Mouse (Mus musculus): ENCODE results near the gene Cenpv.

Cenpv gene

DNA sequence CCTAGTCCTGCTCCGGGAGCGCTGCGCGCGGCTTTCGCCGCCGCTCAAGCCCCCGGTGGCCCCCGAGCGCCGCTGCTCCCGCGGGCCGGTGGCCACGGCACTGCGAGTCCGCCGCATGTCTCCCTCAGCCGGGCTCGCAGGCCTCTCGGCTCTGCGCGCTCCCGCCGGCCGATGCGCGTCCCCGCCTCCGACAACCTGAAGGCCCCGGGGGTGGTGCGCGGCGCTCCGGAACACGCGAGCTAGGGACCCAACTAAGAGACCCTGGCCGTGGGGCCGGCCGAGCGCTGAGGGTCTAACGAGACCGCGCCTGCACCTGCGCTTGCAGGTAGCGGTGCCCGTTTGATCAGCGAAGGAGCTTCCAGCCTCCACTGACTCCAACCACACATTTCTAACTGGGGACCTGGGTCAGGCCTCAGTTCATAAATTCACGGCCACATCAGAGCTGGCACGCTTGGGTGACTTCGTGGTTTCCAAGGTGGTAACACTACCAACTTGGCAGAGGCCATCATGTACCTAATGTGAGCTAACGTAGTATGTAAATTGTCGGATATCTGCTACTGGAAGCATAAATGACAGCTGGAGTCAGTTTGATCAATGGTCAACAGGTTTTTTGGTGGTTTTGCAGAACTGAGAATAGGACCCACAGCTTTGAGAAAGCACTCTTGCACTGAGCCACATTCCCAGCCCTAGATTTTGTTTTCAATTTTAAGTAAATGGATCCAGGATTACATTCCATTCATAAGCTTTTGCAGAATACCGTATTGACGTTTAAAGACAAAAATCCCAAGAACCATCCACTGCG lies at the start of gene Cenpv:
Cenpv (minus strand) TSS at position 173 of the 802 bp plus-strand sequence.
- peak; percentile 71 for DNase-seq (ENCODE audit: low spot score)

DNA sequence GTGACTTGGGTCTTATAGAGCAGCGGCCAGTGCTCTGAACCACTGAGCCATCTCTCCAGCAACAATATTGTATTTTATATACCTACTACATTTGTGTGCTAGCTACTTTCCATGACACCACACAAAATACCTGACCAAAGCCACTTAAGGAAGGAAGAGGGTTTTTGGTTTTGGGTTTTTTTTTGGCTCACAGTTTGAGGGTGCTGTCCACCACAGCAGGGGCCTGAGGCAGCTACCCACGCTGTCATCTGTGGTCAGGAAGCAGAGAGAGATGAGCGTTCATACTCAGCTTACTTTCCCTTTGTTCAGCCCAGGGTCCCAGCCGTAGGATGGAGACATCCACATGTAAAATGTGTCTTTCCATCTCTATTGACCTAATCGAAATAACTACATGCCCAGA lies 48.0 kb upstream of the Cenpv start:
- DNase-seq (ENCODE audit: low spot score): no peak

DNA sequence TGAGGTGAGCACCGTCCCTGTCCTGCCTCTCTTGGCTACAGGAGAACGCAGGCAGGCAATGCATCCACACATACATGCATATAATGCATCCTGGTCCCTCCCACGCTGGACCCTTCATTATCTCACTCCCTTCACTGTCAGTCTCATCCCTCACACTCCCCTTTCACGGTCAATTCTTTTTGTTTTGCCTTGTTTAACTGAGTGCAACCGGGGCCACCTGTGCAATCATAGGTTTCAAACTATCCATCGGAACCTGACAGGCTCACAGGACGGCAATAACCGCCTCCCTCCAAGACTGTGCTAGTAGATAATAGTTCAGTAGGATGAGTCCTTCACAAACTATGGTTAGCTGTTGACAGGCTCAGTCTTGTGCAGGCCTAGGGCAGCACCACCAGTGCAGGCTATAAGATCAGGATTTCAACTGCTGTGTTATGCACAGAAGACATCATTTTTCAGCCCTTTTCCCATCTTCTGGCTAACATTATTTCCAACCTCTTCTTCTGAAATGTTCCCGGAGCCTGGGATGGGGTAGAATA lies 45.7 kb upstream of the Cenpv start:
- no peak for DNase-seq (ENCODE audit: low spot score)

DNA sequence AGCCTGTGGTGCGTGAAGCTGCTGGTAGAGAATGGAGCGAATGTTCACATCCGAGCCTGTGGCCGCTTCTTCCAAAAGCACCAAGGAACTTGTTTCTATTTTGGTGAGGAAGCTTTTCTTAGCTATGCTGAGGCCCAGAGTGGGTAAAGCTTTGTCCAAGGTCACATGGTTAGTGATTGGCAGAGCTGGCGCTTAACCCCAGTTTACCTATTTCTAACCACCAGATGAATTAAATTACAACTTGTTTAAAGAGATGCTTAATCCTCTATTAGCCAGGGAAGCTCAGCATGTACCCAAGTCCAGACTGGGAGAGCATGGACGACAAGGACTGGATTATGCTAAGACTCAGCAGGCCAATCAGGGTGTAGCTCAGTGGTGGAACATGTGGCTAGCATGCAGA lies 44.0 kb upstream of the Cenpv start:
- no peak for DNase-seq (ENCODE audit: low spot score)

DNA sequence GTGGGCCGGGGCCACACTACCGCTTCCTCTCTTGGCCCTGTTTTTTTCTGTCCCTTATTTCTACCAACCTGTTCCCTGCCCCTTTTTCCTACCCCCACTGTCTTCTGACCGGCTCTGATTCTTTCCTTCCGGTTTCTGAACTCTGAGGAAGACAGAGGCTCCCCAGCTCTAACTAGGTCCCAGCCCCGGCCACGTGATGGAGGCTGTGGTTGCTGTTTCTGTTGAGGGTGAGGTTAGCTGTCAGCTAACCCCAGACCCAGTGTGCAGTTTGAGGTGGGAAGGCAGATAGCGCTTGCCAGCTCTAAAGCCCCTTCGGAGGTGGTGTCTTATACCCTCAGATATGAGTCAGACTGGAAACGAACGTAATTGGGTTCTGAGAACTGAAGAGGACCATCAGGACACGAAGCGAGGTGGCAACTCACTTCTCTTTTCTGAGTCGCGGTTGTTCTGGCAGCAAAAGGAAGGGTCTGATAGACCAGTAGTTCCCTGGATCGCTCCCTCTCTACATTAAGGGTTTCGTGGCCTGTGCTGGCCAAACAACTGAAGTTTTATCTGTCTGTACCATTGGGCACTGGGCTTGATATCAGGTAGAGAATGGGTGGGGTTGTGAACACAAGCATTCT lies 37.6 kb upstream of the Cenpv start:
- peak; percentile 65 for DNase-seq (ENCODE audit: low spot score)

DNA sequence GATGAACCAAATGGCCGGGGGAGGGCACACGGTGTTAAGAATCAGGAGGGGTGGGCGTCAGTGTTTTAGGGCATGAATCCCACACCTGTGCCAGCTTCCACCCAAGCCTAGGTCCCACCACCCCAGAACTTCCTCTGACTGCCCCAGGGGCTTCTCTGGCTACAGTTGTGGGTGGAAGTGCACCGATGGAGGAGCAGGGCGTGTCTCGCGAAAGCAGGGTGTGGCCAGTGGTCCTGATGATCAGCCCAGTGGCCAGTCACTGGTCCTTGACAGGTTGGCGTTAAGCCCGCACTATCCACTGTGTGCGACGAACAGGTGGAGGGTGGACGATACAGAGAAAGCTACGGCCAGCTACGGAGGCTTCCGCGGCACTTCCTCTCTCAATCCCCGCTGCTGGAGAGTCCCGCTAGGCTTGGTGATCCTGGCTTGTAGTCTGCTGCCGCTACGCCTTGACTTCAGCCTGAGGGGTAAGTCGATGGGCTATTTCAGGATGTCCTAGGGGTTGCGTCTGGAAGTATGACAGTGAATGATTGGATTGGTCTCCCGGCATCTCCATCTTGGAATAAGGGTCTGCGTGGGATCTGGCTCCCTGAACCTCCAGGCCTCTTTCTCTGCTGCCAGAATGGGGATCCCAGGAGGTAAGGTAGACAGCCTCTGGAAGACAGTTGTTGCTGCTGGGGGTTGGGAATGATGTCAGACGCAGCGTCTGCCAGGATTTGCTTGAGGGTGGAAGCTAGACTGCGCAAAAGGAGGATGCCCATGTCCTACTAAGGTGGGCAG lies 36.8 kb upstream of the Cenpv start:
- peak; percentile 26 for DNase-seq (ENCODE audit: low spot score)

DNA sequence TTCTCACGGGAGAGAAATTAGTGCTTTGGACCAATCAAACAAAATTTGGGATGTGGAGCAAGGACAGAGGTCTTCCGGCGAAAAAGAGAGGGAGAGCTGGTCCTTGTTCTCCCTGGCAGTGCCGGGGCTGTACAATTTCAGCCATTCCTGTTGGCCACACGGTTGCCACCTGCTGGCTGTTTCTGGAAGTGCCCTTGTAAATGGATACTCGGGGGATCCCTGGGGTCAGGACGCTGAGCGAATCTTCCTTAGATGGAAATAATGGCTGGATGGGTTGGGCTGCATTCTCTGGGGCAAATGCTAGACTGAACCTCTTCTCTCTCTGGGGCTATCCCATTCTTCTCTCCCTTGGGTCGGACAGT lies 36.2 kb upstream of the Cenpv start:
- peak; percentile 85 for DNase-seq (ENCODE audit: low spot score)

DNA sequence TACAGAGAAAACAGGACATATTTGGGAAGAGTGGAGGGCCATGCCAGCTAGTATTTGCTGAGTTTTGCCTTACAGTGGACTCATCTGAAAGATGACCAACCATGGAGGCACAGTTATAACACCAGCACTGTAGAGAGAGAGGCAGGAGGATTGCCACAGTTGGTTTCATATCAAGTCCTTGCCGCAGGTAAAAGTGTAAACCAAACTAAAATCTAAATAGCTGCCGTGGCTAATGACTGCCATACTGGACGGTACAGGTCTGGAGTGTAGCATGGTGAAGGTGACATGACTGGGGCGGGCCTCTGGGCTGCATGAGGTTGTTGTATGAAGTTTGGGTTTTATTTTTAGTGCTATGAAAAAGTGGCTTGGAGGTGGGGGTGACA lies 35.6 kb upstream of the Cenpv start:
- DNase-seq (ENCODE audit: low spot score): no peak

DNA sequence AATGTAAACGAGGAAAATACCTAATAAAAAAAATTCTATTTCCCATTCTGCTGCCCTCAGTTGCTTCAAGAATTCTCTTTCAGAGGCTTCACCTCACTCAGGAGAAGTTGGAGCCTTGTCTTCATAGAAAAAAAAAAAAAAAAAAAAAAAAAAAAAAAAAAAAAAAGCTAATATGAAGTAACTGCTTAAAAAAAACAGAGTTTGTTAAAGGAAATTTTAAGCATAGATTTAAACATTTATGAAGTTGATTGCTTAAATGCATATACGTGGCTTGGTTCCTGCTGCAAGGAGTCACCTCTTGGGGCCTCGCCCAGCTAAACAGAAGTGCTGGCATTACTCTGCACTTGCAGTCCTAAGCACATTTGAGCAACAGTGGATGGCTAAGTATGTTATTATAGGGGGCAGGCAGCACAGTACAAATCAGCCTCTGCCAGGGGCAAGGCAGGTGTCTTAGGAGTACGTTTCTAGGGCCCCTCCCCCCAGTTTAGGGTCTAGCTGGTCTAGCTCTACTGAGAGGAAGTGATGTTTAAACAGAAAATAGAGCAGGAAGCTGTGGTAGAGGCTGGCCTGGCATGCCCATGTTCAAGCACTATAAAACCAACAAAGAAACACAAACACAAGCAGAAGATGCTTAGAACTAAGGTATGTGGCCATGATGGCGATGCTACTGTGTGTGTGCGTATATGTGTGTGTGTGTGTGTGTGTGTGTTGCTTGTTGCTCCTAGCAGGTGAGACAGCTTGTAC lies 35.1 kb upstream of the Cenpv start, which contains the start of gene Trpv2:
Trpv2 (plus strand) TSS at position 528 of the 744 bp plus-strand sequence.
- DNase-seq (ENCODE audit: low spot score): no peak

DNA sequence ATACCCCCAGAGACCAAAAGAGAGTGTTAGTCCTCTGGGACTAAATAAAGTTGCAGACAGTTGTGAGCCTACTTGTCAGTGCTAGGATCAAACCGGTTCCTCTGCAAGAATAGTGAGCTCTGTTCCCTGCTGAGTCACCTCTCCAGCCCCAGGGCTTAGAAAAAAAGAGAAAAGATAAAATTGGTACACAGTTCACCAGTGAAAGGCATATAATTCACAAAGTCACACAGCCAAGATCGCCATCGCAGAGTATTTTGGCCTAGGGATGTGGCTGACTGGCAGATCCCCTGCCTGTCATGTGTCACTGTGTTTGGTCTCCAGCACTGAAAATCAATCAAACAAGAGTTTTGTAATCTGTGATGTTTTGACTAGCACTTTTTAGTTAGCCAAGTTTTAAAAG lies 29.2 kb upstream of the Cenpv start:
- DNase-seq (ENCODE audit: low spot score): no peak

DNA sequence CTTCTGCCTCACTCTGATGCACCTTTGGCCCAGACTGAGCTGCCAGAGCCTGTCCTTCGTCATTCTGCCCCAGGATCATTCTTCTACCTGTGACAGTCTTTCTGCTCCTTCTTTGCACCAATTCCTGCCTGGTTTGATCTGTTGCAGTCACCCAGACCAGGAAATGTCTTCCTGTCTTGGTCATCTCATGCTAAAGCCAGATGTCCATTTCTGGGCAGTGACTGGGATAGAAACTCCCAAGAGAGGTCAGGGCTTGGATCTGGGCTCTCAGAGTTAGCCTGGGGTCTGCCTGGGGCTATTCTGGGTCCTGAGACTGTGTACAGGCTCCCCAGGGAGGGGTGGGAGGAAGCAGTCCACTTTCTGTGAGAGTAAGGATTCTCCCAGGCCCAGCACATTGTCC lies 27.1 kb upstream of the Cenpv start:
- DNase-seq (ENCODE audit: low spot score): no peak

DNA sequence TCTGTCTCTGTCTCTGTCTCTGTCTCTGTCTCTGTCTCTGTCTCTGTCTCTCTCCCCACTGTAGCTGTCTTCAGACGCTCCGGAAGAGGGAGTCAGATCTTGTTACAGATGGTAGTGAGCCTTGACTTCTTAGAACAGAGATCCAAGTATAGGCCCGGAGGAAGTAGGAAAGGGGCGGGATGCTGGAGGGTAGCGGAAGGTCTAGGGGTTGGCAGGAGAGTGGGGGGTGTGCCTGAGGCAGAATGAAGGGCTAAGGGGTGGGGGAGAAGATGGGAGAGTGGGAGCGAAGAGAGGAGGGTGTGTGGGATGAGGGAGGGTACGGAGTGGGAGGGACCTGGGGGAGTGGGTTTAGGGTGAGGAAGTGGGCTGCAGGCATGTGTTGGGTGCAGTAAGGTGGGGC lies 26.7 kb upstream of the Cenpv start:
- no peak for DNase-seq (ENCODE audit: low spot score)

DNA sequence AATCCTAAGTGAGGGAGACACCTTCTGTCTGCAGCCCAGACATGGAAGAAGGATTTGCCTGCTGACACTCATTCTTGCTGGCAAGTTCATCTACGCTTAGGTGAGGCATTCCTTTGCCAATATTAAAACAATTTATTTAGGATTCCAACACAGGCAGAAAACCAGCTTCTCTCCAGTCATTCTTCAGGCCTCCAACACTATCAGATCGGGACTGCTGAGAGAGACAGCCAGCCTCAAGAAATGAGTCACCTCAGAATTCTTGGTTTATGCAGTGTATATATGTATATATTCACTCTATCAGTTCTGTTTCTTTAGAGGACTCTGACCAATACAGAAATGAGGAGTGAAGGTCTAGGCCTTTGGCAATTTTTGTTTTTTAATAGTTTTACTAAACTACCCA lies 24.5 kb upstream of the Cenpv start:
- no peak for DNase-seq (ENCODE audit: low spot score)

DNA sequence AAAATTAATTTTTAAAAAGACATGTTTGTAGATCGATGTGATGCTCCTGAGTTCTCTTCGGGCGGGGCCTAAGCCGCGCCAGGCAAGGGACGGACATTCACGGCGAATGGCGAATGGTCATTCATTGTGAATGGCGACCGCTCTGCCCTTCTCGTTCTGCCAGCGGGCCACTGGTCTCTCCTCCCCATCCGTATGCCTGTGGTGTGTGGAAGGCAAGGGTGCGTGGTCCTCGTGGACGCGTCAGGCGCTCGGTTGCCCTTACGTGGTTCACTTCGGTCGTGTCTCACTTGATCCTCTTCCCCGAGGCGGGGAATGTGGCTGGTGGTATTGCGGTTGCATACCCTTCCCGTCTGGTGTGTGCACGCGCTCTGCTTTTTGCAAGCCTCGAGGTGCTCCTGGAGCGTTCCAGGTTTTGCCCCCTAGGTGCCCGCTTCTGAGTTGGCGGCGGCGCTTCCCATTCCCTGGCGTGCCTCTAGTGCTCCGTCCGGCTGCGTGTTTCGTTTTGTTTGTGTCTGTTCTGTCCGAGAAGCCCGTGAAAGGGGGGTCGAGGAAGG lies 21.5 kb upstream of the Cenpv start:
- DNase-seq (ENCODE audit: low spot score): no peak

DNA sequence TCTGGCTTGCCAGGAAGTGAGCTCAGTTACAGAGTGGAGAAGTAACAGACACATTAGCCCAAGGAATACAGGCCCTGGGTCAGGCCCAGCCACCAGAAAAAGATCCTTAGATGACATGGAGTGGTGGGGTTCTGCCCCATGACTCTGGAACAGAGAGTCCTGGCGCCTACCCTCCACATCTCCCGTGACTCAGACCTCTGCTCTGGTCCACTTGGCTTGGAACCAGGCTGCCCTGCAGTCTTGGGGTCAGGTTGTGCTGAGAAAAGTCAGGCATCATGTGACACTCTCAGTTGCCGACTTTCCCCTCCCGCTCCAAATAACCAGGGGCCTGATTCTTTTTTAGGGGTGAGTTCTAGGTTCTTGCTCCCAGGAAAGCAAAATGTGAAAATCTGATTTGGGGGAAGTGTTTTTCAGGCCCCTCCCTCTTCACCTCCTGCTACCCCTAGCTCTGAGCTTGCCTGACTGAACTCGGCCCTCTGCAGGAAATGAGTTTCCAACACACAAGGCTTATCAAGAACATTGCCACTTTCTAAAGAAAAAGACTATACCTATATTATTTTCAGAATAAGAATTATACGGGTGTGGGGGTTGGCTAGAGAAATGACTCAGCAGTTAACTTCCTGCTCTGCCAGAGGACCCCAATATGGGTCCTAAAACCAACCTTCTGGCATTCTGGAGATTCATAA lies 20.0 kb upstream of the Cenpv start:
- DNase-seq (ENCODE audit: low spot score): peak; percentile 28

DNA sequence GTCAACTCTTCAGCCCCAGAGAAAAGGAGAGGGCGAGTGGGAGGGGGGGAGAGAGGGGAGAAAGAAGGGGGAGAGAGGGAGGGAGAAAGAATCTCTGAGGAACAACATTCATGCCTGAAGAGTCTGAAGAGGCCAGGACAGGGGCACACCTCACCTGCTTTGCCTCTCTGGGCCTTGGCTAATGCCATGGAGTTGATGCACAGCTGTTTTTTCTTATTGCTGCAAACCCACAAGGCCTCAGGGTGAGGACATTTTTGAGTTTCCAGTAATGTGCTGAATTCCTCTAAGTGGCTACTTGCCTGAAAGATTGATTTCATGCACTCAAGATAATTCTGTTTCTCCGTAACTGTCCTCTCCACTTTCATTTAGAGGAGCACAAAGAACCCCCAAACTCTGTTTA lies 19.1 kb upstream of the Cenpv start:
- no peak for DNase-seq (ENCODE audit: low spot score)

DNA sequence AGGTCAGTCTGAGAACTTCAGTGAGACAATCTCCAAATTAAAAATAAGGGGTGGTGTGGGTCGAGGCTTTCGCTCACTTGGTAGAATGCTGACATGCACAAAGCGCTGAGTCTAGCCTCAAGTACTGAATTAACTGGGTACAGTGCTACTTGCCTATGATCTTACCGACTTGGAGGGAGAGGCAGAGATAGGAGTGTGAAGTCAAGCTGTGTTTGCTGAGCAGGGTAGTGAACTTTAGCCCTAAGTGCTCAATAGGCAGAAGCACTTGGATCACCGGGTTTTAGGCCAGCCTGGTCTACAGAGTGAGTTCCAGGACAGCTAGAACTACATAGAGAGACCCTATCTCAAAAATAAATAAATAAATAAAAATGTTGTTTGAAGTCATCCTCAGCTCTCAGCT lies 18.1 kb upstream of the Cenpv start:
- DNase-seq (ENCODE audit: low spot score): no peak

DNA sequence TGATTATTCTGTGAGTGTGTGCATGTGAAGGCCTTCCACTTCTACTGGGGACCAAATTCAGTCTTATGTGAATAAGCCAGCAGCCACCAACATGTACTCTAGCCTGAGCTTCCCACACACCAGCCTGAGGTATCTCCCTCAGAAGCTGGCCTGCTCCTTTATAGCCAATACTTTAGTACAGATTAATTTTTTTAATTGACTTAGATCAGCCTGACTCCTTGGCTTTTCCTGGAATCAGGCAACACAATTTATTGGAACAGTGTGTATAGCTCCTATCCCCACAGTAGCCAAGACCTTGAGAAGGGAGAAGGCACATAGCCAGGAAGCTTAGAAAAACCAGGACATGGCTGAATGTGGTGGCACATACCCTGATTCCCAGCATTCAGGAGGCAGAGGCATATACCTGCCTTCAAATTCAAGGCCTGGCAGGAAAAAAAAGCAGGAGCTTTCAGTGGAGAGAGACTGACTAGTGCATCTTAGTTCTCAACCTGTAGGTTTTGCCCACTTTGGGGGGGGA lies 16.9 kb upstream of the Cenpv start:
- no peak for DNase-seq (ENCODE audit: low spot score)

DNA sequence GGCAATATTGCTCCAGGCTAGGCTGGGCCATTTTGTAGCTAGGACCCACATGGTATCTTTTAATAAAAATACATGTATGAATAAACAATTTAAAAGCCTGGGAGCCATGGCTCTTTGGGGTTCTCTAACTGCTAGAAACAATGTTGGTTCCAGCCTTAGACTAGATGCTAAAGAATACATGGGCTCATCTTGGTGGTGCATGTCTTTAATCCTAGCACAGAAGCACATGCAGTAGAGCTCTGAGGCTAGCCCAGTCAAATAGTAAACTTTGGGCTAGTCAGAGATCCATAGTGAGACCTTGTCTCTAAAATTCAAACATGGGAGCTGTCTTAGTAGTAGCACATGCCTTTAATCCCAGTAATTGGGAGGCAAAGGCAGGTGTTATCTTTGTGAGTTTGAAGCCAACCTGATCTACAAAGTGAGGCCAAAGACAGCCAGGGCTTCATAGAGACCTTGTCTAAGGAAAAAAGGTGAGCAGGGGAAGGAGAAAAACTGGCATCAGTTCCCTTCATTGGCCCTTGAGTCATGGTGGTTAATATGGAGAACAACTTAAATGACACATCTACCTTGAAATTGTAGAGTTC lies 16.0 kb upstream of the Cenpv start:
- no peak for DNase-seq (ENCODE audit: low spot score)

DNA sequence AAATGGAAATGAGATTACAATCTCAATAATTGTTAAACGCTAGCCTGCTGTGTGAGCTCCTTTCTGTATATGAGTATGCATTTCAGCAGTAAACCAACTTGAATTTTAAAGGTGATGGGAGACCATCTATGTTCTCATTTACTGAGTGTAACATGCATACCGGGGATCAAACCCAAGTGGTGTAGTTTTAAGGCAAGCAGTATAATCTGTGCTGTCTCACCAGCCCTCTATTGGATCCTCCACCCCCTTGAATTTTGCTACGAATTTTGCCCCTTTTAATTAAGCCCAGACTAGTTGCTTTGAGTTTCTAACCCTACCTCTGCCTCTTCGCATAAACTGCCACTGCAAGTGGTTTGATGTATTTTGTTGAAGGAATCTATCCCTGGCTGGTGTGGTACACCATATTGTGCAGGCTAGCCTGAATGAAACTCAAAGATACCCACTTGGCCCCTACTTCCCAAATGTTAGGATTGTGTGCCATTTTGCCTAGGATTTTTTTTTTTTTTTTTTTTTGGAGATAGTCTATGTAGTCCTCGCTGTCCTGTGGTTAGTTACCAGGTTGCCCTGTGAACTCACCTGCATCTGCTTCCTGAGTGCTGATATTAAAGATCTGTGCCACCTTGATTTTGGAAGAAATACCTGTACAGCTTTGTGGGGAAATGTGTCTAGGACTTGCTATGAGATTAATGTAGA lies 15.2 kb upstream of the Cenpv start:
- DNase-seq (ENCODE audit: low spot score): no peak

Measured in lung, postnatal 25 days (tissue).